Mouse (Mus musculus): ENCODE data around the gene Ankrd65.
A peak's percentile ranks its signal among the peaks of the same experiment; 100 is the strongest.

Gene Ankrd65

DNA sequence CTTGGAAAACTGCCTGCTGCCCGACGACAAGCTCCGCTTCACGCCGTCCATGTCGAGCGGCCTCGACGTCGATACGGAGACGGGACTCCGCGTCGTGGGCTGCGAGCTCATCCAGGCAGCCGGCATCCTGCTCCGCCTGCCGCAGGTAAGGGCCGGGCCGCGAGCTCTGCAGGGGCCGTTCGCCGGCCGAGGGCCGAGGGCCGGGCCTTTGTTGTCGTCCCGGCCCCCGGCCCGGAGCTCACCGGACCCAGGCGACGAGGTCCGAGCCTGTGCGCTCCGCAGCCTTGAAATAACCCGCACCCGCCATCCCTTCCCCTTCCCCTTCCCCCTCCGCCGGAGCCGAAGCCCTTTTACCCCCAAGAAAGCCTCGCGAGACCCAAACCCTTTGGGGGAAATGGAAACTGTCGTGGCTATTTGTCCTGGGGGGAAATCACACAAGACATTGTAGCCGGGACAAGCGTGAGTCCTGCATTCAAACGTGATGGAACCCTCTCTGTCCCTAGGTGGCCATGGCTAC, 22.5 kb downstream of the Ankrd65 start:
- peak; percentile 22 to 36 for DNase-seq (ENCODE audit: low spot score in 2 of 2)

DNA sequence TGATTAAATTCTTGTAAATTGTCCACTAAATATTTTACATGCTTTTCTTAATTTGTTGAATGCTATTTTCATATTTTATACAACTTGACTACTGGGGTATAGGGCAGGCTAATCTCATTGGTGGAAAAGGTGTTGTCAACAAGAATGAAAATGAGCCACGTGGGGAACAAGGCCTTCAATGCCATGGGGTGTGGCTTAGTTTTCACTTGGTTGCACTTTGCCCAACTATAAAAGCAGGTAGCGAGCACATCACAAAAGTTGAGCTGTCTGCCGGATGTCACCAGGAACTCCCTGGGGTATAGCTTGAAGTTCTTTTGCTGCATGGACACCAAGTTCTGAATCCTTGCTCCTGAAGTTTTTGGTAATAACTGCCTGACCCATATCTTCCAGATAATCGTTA, 27.3 kb downstream of the Ankrd65 start:
- no peak for DNase-seq (ENCODE audit: low spot score in 2 of 2)

DNA sequence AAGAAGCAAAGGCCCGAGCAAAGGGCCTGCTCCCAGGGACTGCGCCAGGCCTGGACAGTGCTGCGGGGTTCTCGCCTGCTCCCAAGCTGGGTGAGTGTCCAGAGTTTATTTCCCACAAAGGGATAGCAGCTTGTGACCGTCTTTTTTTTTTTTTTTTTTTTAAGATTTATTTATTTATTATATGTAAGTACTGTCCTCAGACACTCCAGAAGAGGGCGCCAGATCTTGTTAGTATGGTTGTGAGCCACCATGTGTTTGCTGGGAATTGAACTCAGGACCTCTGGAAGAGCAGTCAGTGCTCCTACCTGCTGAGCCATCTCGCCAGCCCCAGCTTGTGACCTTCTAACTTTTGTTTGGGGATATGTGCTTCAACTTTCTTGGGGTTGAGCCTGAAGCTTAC, 30.8 kb downstream of the Ankrd65 start:
- DNase-seq (ENCODE audit: low spot score in 2 of 2): no peak

DNA sequence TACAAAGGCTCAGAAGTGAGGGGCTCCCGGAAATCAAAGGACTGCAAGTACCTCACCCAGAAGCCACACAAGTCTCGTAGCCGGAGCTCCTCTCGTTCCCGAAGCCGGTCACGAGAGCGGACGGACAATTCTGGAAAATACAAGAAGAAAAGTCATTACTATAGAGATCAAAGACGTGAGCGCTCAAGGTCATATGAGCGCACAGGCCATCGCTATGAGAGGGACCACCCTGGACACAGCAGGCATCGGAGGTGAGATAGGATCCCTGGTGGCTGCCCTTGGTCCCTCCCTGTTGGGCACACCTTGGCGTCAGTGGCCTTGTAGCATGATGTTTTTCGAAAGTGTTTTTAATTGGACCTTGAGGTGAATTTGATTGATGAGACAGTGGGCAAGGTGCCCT, 33.2 kb downstream of the Ankrd65 start:
- DNase-seq (ENCODE audit: low spot score in 2 of 2): no peak

DNA sequence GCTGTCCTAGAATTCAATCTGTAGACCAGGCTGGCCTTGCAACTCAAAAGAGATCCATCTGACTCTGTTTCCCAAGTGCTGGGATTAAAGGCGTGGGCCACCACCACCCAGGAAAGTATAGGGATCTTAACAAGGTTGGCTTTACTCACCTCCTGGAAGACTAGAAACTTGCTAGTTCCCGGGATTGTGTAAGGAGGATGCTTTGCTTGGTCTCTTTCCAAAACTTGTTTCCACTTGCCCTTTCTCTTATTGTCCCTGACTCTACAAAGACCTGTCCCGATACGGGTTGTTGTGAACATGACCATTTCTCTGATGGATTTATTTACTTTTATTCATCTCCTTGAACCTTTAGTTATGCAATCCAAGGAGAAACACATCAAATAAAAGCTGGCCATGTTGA, 39.6 kb downstream of the Ankrd65 start:
- no peak for DNase-seq (ENCODE audit: low spot score in 2 of 2)

DNA sequence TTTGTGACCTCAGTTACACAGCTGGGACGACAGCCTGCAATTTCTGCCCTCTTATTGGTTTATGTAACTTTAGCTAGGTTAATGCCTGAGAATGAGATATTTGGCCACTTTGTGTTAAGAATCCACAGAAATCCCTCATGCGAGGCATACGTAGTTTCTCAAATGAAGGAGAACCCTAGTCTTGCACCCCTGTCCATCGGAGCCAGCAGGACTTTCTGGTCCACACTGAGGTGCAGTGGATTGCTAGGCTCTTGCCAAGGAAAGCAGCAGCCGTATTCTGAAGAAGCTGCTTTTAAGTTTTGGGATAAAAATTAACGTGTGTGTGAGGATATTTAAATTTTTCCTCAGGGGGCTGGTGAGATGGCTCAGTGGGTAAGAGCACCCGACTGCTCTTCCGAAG, 40.4 kb downstream of the Ankrd65 start:
- no peak for DNase-seq (ENCODE audit: low spot score in 2 of 2)

DNA sequence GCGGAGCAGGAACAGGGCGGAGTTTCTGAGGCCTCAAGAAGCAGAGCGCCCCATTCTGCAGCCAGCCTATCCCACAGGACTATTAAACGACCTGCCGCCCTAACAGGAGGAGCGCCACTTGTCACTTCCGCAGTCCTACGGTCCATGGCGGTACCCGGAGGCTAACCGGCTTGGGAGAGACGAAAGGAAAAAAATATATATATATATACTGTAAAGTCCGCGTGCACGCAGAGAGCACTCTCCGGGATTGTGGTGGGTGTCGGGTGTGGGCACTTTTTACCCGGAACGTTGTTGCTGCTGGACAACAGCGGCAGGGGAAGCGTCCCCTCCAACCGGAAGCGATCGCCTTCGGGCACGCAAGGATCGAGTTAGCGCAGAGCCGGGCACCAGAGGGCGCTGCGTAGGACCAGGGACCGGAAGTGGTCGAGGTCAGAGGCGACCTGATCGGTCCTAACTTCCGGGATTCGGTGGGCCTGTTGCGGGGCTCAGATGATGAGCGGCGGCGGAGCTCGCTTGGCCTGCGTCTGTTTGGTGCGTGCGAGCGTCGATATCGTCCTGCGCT, 41.0 kb downstream of the Ankrd65 start, which contains the start of gene Aurkaip1:
Aurkaip1 (plus strand) TSS at position 68 of the 562 bp plus-strand sequence.
- peak; percentile 92 to 96 for DNase-seq (ENCODE audit: low spot score in 2 of 2)

DNA sequence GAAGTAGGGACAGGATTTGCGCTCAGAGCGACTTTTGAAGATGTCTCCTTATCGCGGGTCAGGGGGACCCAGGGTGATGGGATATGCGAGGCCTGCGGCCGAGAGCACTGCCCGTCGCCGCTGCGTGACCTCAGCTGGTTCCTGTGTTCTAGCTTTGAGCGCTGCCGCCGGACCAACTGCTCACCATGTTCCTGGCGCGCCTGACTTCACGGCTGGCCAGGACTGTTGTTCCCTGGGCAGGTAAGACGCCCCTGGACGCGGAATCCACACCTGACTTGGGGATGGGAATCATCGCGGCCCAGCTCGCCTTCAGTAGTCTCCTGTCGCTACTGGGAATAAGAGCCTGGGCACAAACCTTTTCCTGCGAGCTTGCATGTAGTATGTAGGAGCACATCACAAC, 41.6 kb downstream of the Ankrd65 start:
- DNase-seq (ENCODE audit: low spot score in 2 of 2): no peak

DNA sequence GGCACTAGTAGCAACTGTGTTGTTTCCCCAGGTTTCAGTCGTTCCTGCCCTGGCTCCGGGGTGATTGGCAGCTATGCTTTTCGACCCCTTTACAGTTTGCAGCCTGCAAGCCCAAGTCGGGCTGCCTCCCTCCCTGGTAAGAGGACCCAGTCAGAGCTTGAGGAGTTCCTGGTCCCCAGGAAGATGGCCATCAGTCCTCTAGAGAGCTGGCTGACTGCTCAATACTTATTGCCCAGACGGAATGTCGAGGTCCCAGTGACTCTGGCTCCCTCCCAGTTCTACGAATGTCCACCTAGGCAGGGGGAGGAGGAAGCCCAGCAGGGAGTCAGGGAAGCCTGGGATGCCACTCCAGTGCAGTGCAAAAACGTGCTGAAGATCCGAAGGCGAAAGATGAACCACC, 42.1 kb downstream of the Ankrd65 start:
- no peak for DNase-seq (ENCODE audit: low spot score in 2 of 2)

DNA sequence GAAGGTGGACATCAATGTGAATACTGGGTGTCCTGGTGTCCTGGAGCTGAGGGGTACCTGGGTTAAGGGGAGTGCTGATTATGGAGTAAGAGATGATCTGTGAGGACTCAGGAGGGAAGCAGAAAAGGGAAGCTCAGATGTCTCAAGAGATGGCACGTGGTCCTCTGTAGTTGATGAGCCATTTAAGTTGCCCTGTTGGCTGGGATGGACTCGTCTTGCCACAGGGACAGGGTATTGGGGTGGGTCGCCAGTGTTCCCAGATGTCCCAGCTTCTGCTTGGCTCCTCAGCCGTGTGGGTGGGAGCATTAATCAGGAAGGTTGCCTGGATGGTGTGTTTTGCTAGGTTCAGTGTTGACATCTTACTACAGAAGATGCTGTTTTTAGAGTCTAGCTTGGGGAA, 43.0 kb downstream of the Ankrd65 start:
- no peak for DNase-seq (ENCODE audit: low spot score in 2 of 2)

DNA sequence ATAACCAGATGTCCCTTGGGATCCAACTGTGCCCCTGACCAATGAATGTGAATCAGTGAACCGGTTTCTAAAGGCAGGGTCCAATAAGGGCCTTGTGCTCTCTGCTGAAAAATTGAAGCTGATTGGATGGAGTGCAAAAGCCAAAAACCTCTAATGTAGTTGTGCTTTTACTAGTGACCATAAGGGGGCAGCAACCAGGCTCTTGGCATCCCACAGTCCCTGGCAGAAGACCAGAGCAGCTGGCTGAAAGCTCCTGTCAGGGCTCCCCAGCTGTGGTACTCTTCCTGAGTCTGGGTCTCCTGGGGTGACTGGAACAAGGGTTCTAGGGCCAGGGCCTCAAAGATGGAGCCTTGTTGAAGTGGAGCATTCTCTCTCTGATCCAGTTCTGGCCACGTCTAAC, 43.6 kb downstream of the Ankrd65 start:
- peak; percentile 48 to 77 for DNase-seq (ENCODE audit: low spot score in 2 of 2)

DNA sequence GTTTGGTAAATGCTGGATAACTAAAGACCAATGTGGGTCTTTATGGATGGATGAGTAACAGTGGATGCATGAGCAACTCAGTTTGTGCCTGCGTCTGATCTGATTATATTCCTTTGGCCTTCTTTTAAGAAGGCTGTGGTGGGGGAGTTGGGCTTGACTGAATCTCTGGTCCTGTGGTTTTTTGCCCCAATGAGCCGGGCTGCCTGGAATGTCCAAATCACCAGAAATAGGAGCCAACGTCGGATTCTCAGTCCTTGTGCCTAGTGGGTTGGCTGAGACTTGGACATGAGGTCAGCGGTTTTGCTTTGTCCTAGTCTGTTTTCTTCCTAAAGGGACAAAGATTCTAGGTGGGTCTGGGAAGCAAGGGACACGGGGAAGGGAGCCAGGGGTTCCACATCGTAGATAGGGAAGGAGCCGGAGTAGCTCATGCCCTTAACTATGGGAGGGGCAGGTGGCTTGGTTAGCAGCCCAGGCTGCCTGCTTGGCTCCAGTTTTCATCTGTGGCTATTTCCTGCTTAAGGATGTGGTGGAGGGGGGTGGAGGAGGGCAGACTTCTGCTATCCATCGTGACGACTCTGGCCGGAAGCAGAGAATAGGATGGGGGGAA, 47.3 kb downstream of the Ankrd65 start:
- DNase-seq (ENCODE audit: low spot score in 2 of 2): no peak

DNA sequence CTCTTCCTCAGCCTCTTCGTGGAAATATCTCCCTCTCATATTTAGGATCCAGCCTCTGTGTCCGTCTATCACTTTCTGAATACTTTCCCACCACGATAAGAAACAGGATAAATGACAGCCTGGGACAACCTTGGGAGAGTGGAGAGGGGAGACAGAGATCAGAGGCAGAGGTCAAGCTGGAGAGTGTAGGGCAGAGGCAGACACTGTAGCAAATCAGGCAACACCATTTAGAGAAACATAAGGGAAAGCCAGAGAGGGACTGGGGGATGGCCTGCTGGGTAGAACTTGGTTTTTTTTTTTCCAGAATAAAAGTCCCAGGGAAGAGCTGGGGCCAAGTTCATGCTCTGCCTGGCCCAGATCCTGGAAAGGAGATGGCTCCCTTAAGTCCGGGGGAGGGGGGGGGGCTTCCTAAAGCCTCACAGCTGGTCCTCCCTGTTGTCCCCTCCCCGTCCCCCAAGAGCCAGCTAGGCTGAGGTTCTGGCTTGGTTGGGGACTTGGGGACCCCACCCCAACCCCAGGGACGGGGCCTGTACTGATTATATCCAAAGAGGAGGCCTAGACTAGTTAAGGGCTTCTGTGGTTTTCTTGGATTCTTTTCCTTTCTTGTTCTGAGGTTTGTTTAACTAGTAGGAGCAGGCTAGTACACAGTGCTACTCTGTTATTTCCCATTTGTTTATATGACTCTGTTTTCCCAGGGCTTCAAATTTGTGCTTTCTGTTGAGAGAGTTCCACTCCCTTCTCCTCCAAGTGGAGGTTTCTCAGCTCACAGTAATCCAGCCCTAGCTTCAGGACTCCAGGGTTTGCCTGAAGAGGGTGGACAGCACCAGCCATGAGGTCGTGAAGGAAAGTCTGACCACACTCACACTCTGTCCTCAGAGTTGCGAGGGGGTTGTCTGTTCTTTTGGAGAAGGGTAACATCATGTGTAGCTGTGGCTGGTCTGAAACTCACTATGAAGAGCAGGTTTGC, 48.2 kb downstream of the Ankrd65 start:
- no peak for DNase-seq (ENCODE audit: low spot score in 2 of 2)

DNA sequence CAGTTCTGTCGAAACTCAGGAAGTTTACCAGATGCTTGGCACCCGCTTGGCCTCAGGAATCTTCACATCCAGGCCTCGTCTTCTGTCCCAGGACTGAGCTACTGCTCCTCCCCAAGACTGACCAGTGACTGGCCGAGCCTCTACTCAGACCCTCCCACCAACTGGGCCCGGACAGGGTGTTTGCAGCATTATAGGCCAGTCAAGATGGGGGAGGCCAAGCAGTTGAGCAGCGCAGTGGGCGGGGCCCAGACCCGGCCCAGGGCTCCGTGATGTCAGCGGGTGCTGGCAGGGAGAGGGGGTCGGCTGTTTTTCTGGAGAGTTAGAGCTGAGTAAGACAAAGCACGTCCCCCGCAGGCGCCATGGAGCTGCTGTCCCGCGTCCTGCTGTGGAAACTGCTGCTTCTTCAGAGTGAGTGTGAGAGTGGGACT, 49.3 kb downstream of the Ankrd65 start, which contains the start of gene Mxra8:
Mxra8 (plus strand) TSS at position 198 of the 428 bp plus-strand sequence.
- DNase-seq (ENCODE audit: low spot score in 2 of 2): no peak

DNA sequence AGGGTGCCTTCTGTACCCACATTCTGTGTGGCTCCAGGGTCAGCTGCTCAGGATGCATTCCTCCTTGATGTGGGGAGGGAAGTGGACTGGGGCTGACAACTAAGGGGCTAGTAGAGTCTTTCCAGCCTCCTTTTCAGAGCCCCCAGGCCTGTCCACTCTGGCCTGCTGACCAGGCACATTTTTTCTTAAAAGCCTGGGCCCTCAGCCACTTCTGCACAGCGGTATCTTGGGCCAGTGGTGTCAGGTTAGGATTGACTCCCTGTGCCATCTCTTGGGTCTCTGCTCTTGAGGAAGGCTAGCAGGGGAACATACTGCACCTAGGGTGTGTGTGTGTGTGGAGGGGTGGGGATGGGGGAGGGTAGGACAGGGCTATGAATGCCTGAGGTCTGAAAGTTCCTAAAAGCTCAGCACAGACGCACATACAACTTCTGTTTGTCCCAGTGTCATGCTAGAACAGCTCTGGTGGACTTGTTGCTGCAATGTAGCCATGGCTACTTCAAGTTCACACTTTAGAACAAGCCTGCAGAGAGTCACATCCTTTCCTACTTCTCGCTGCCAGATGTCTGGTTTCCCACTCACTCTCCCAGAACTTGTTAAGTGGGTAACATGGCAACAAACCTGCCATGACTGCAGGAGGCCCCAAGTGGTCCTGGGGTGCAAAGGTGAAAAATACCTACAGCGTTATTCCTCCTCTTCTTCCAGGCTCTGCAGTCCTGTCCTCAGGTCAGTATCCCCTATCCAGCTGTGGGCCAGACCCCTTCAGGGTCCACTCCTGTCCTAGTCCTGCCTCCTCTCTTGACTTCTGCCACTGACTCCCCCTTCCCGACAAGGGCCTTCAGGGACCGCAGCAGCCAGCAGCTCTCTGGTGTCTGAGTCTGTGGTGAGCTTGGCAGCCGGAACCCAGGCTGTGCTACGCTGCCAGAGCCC, 50.1 kb downstream of the Ankrd65 start:
- DNase-seq (ENCODE audit: low spot score in 2 of 2): no peak

DNA sequence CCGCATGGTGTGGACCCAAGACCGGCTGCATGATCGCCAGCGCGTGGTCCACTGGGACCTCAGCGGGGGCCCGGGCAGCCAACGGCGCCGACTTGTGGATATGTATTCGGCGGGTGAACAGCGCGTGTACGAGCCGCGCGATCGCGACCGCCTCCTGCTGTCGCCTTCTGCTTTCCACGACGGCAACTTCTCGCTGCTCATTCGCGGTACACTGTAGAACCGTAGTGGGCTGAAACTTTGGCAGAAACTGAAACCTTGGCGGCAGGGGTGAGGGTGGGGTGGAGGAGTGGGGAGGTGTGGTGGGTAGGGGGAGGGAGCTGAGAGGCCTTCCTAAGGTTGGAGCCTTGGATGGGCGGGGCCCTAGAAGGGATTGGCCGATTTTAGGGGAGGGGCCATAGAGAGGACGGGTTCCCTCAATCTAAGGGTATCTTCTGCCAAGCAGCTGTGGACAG, 50.8 kb downstream of the Ankrd65 start:
- peak; percentile 57 to 66 for DNase-seq (ENCODE audit: low spot score in 2 of 2)

DNA sequence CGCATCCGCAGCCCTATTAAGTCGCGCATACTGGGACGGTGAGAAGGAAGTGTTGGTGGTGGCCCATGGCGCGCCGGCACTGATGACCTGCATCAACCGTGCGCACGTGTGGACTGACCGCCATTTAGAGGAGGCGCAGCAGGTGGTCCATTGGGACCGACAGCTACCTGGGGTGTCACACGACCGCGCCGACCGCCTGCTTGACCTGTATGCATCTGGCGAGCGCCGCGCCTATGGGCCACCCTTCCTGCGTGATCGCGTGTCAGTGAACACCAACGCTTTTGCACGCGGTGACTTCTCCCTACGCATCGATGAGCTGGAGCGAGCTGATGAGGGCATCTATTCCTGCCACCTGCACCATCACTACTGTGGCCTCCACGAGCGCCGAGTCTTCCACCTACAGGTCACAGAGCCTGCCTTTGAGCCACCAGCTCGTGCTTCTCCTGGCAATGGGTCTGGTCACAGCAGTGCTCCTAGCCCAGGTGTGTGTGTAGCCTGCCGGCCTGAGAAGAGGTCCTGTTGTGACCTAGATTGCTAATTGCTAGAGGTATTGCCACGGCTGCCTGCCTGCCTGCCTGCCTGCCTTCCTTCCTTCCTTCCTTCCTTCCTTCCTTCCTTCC, 51.5 kb downstream of the Ankrd65 start:
- DNase-seq (ENCODE audit: low spot score in 2 of 2): no peak

DNA sequence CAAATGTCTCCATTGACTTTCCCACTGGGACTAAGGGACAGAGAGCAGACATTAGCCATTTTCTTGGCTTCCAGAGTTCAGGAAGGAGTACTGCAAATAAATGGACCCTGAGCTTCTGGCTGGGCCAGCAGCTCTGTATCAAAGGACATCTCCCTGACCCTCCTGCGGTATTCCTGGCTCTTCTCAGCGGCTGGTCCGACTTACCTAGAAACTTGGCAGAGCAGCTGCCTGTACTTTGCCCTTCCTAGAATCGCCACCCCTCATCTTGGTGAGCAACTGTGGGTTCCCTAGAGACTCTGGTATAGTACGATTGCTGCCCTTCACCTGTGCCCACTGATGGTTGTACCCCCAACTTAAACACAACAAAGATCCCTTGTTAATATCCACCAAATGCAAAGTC, 53.0 kb downstream of the Ankrd65 start:
- DNase-seq (ENCODE audit: low spot score in 2 of 2): no peak

DNA sequence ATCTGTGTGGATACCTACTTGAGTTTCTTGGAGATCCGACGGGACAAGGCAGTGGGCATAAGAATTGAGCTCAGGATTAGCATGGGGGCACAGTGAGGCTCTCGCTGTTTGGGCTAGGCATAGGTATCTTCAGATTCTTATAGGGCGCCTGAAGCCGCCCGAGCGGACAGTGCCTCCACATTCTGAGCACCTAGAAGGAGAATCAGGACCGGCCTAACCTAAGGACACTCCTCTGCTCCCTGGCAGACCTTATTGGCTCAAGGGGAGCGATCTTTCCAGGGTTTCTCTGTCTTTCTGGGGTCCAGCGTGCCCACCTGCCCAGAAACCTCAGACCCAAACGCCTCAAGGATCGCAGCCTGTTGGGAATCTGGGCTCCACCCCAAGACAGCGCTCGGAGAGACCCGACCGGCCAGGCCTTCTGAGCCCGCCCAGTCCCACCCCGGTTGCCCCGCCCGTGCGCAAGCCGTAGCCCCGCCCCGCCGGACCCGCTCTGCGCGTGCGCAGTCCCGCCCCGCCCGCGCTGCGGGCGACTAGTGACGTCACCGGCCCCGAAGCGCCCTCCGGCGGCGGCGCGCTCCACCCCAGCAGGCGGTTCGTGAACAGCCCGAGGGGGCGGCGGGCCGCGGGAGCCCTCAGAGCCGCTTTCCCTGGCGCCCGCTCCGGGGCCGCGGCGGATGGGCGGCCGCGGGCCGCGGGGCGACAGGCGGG, 56.8 kb downstream of the Ankrd65 start, which contains the start of gene Dvl1:
Dvl1 (plus strand) TSS at position 532 of the 708 bp plus-strand sequence.
- peak; percentile 86 to 98 for DNase-seq (ENCODE audit: low spot score in 2 of 2)
